Mouse (Mus musculus) gastrocnemius, postnatal 36 days (tissue): ENCODE data around the gene Ralgps1. TPM values are rescaled to one million over a fixed set of nuclear protein-coding genes. Genes with fewer than 3 reads are reported as not detected.

Source experiments
- DNase-seq, 2 experiments: peaks; one replicate each; pipeline ENCODE4 v3.0.0; 2022
- intact Hi-C: fragments of 180-260 bp; cut with DNase I; formaldehyde crosslinking; loops from one replicate; pipeline ENCODE4 v1.15.1; 2025
- long read RNA-seq, 2 experiments: library from polyadenylated mRNA; stranded (forward); transcript quantifications; one replicate each; pipeline ENCODE4 v2.0.0; 2021
- total RNA-seq, 2 experiments: library from RNA; stranded (reverse); gene quantifications; 2 replicates each; pipeline ENCODE4 v1.2.3; 2021

The Ralgps1 gene
- total RNA-seq, result 1 to 10 TPM; 2.3 TPM
- long read RNA-seq, experiment 1, partial matches to known transcripts, result 0 of 1 reads
- long read RNA-seq, experiment 1, other reads (novel, unspliced or antisense), result 1 of 1 reads
- long read RNA-seq, experiment 2, full-length matches to known transcripts, result 1 of 5 reads
- long read RNA-seq, experiment 2, partial matches to known transcripts, result 0 of 5 reads
- long read RNA-seq, experiment 2, other reads (novel, unspliced or antisense), result 4 of 5 reads

- intact Hi-C loops, result no loop called here
- peak; percentile 95 to 96 for DNase-seq
Measured at GRCm38 (mm10) chr2:33370777-33371647, at the start of gene Ralgps1. TSS of gene Ralgps1 (minus strand) at chr2:33371486.

- DNase-seq, result no peak
- intact Hi-C loops, result no loop called here
Measured at GRCm38 (mm10) chr2:33417454-33417853, 46.2 kb upstream of the Ralgps1 start.

- DNase-seq, result no peak
- intact Hi-C loops, result no loop called here
Measured at GRCm38 (mm10) chr2:33414019-33414418, 42.7 kb upstream of the Ralgps1 start.

GRCm38 (mm10) chr2:33412111-33412510 lies 40.8 kb upstream of the Ralgps1 start:
- DNase-seq, result no peak
- intact Hi-C loops, result no loop called here

- intact Hi-C loops, result loop anchor here (2.0 kb wide), 1 partner anchor 249 kb away; no protein-coding TSS in a partner anchor
- no peak for DNase-seq
Measured at GRCm38 (mm10) chr2:33403511-33404003, 32.3 kb upstream of the Ralgps1 start.

- intact Hi-C loops, result loop anchor here (2.0 kb wide), 1 partner anchor 248 kb away; no protein-coding TSS in a partner anchor
- DNase-seq, result no peak
Measured at GRCm38 (mm10) chr2:33402638-33403037, 31.4 kb upstream of the Ralgps1 start.

GRCm38 (mm10) chr2:33402236-33402635 lies 30.9 kb upstream of the Ralgps1 start:
- DNase-seq, result peak; percentile 45 to 49
- intact Hi-C loops, result loop anchor here (2.0 kb wide), 1 partner anchor 247 kb away; no protein-coding TSS in a partner anchor

- intact Hi-C loops, result no loop called here
Measured at GRCm38 (mm10) chr2:33401217-33401616, 29.9 kb upstream of the Ralgps1 start.

GRCm38 (mm10) chr2:33400541-33400940 lies 29.3 kb upstream of the Ralgps1 start:
- DNase-seq, result no peak
- intact Hi-C loops, result no loop called here

More at GRCm38 (mm10) chr2:33401217-33401616, 29.9 kb upstream of the Ralgps1 start:
- DNase-seq, result no peak

GRCm38 (mm10) chr2:33399091-33399490 lies 27.8 kb upstream of the Ralgps1 start:
- DNase-seq, result no peak
- intact Hi-C loops, result no loop called here

- no peak for DNase-seq
- intact Hi-C loops, result no loop called here
Measured at GRCm38 (mm10) chr2:33397036-33397435, 25.8 kb upstream of the Ralgps1 start.

GRCm38 (mm10) chr2:33395053-33395452 lies 23.8 kb upstream of the Ralgps1 start:
- DNase-seq, result no peak
- intact Hi-C loops, result no loop called here

- no peak for DNase-seq
- intact Hi-C loops, result no loop called here
Measured at GRCm38 (mm10) chr2:33393951-33394635, 22.8 kb upstream of the Ralgps1 start.

GRCm38 (mm10) chr2:33393021-33393420 lies 21.7 kb upstream of the Ralgps1 start:
- DNase-seq, result no peak

GRCm38 (mm10) chr2:33371648-33372408 lies 542 bp upstream of the Ralgps1 start:
- intact Hi-C loops, result no loop called here

More at GRCm38 (mm10) chr2:33393021-33393420, 21.7 kb upstream of the Ralgps1 start:
- intact Hi-C loops, result no loop called here

GRCm38 (mm10) chr2:33370276-33370776 lies 960 bp downstream of the Ralgps1 start:
- no peak for DNase-seq
- intact Hi-C loops, result no loop called here

More at GRCm38 (mm10) chr2:33371648-33372408, 542 bp upstream of the Ralgps1 start:
- no peak for DNase-seq

GRCm38 (mm10) chr2:33369453-33369852 lies 1.8 kb downstream of the Ralgps1 start:
- intact Hi-C loops, result loop anchor here (10.0 kb wide), 1 partner anchor 385 kb away; the partner anchor contains the start of gene Slc2a8
- DNase-seq, result no peak

- intact Hi-C loops, result loop anchor here (10.0 kb wide), 1 partner anchor 384 kb away; the partner anchor contains the start of gene Slc2a8
Measured at GRCm38 (mm10) chr2:33368486-33368885, 2.8 kb downstream of the Ralgps1 start.

GRCm38 (mm10) chr2:33365703-33366471 lies 5.4 kb downstream of the Ralgps1 start:
- intact Hi-C loops, result loop anchor here (10.0 kb wide), 1 partner anchor 381 kb away; the partner anchor contains the start of gene Slc2a8
- DNase-seq, result no peak

More at GRCm38 (mm10) chr2:33368486-33368885, 2.8 kb downstream of the Ralgps1 start:
- DNase-seq, result no peak
